Mouse (Mus musculus): ENCODE measurements around the gene Bud31. TPM values are rescaled to one million over a fixed set of nuclear protein-coding genes. Genes with fewer than 3 reads are reported as not detected.

The Bud31 gene
- polyA plus RNA-seq, 1 experiment = 121 TPM

- TF ChIP-seq CTCF (IDR thresholded peaks at IDR 0.05; ENCODE audit: borderline replicate concordance, extremely low read depth, insufficient read depth, insufficient read length) (no peak), POLR2A (IDR thresholded peaks at IDR 0.05; ENCODE audit: borderline replicate concordance, extremely low read depth, insufficient read depth, insufficient read length, poor library complexity, severe bottlenecking) (no peak; the same call in 1 of the 2 replicates)
- DNase-seq (ENCODE audit: low read depth) = no peak
Observed at GRCm38 (mm10) chr5:145167306-145167661, 27.1 kb downstream of the Bud31 start.

GRCm38 (mm10) chr5:145178461-145178980, 38.4 kb downstream of the Bud31 start:
- no peak for DNase-seq (ENCODE audit: low read depth)
- TF ChIP-seq POLR2A (IDR thresholded peaks at IDR 0.05; ENCODE audit: borderline replicate concordance, extremely low read depth, insufficient read depth, insufficient read length, poor library complexity, severe bottlenecking) (no peak), CTCF (IDR thresholded peaks at IDR 0.05; ENCODE audit: borderline replicate concordance, extremely low read depth, insufficient read depth, insufficient read length) (no peak)

GRCm38 (mm10) chr5:145185244-145185643, 45.1 kb downstream of the Bud31 start:
- DNase-seq (ENCODE audit: low read depth) = no peak
- TF ChIP-seq POLR2A (IDR thresholded peaks at IDR 0.05; ENCODE audit: borderline replicate concordance, extremely low read depth, insufficient read depth, insufficient read length, poor library complexity, severe bottlenecking) (no peak), CTCF (IDR thresholded peaks at IDR 0.05; ENCODE audit: borderline replicate concordance, extremely low read depth, insufficient read depth, insufficient read length) (no peak)

- no peak for DNase-seq (ENCODE audit: low read depth)
- TF ChIP-seq POLR2A (IDR thresholded peaks at IDR 0.05; ENCODE audit: borderline replicate concordance, extremely low read depth, insufficient read depth, insufficient read length, poor library complexity, severe bottlenecking) = no peak
- TF ChIP-seq CTCF (IDR thresholded peaks at IDR 0.05; ENCODE audit: borderline replicate concordance, extremely low read depth, insufficient read depth, insufficient read length) = no peak
Observed at GRCm38 (mm10) chr5:145189416-145189815, 49.3 kb downstream of the Bud31 start.

- TF ChIP-seq CTCF (IDR thresholded peaks at IDR 0.05; ENCODE audit: borderline replicate concordance, extremely low read depth, insufficient read depth, insufficient read length) = no peak
- TF ChIP-seq POLR2A (IDR thresholded peaks at IDR 0.05; ENCODE audit: borderline replicate concordance, extremely low read depth, insufficient read depth, insufficient read length, poor library complexity, severe bottlenecking) = no peak
- DNase-seq (ENCODE audit: low read depth) = peak; percentile 2
Observed at GRCm38 (mm10) chr5:145190373-145190772, 50.2 kb downstream of the Bud31 start.

GRCm38 (mm10) chr5:145190875-145191798, 51.0 kb downstream of the Bud31 start:
- TF ChIP-seq POLR2A (IDR thresholded peaks at IDR 0.05; ENCODE audit: borderline replicate concordance, extremely low read depth, insufficient read depth, insufficient read length, poor library complexity, severe bottlenecking) (peak; percentile 15; the same call in 1 of the 2 replicates), CTCF (IDR thresholded peaks at IDR 0.05; ENCODE audit: borderline replicate concordance, extremely low read depth, insufficient read depth, insufficient read length) (no peak)

GRCm38 (mm10) chr5:145191962-145192361, 51.8 kb downstream of the Bud31 start, which contains the start of gene Atp5j2:
Gene Atp5j2, minus strand, starts transcription at chr5:145192062.
- no peak for TF ChIP-seq POLR2A (IDR thresholded peaks at IDR 0.05; ENCODE audit: borderline replicate concordance, extremely low read depth, insufficient read depth, insufficient read length, poor library complexity, severe bottlenecking)
- no peak for DNase-seq (ENCODE audit: low read depth)

More at GRCm38 (mm10) chr5:145190875-145191798, 51.0 kb downstream of the Bud31 start:
- peak; percentile 98 for DNase-seq (ENCODE audit: low read depth)

Other genes starting within 250 kb of the Bud31 start
- gene Smurf1, start 174.5 kb upstream of the Bud31 start, polyA plus RNA-seq (2012; rRNA removed) = 50.6 and 65.4 TPM in 2 replicates
- gene Gm4871, start 107.6 kb upstream of the Bud31 start, polyA plus RNA-seq (2012; rRNA removed) = not detected in 2 replicates
- not detected in 2 replicates for gene 1700018F24Rik, start 97.4 kb upstream of the Bud31 start, polyA plus RNA-seq (2012; rRNA removed)
- 260 and 261 TPM in 2 replicates for gene Arpc1a, start 56.5 kb upstream of the Bud31 start, polyA plus RNA-seq (2012; rRNA removed)
- not detected in 2 replicates for gene Kpna7, start 56.3 kb upstream of the Bud31 start, polyA plus RNA-seq (2012; rRNA removed)
- 57.3 and 67.2 TPM in 2 replicates for gene Arpc1b, start 26.1 kb upstream of the Bud31 start, polyA plus RNA-seq (2012; rRNA removed)
- gene Pdap1, start 124 bp upstream of the Bud31 start, polyA plus RNA-seq (2012; rRNA removed) = 73.6 and 112 TPM in 2 replicates
- 20.3 and 21.3 TPM in 2 replicates for gene Ptcd1, start 26.7 kb downstream of the Bud31 start, polyA plus RNA-seq (2012; rRNA removed)
- gene Cpsf4, start 26.9 kb downstream of the Bud31 start, polyA plus RNA-seq (2012; rRNA removed) = 72.9 and 96.7 TPM in 2 replicates
- gene Atp5j2, start 51.7 kb downstream of the Bud31 start, polyA plus RNA-seq (2012; rRNA removed) = 220 and 254 TPM in 2 replicates
- 5.7 and 6.7 TPM in 2 replicates for gene Zkscan14, start 61.5 kb downstream of the Bud31 start, polyA plus RNA-seq (2012; rRNA removed)
- 9.3 and 12.3 TPM in 2 replicates for gene Zkscan5, start 64.2 kb downstream of the Bud31 start, polyA plus RNA-seq (2012; rRNA removed)
- gene Zfp655, start 91.4 kb downstream of the Bud31 start, polyA plus RNA-seq (2012; rRNA removed) = 20.9 and 21.4 TPM in 2 replicates
- 20.4 and 21.4 TPM in 2 replicates for gene Zscan25, start 140.1 kb downstream of the Bud31 start, polyA plus RNA-seq (2012; rRNA removed)
- gene Cyp3a57, start 204.9 kb downstream of the Bud31 start, polyA plus RNA-seq (2012; rRNA removed) = not detected in 2 replicates